Mouse (Mus musculus) embryonic facial prominence, embryonic 11.5 days (tissue): ENCODE data around the gene Slc2a5. TPM values are rescaled to one million over a fixed set of nuclear protein-coding genes. Genes with fewer than 3 reads are reported as not detected.

Experiments
- ATAC-seq: fragments of 200-750 bp; cut with Nextera tagmentation; replicated peaks from 2 replicates; pipeline ENCODE4 v1.8.0; 2017; ENCODE audit warnings: low read depth; ENCODE audit not compliant: insufficient number of reproducible peaks, low FRiP score, low TSS enrichment
- DNase-seq: peaks from one replicate; pipeline ENCODE4 v3.0.0-alpha.2; 2015; ENCODE audit warnings: low spot score
- H3K27ac ChIP-seq: fragments of 300-500 bp; sonication (generic); replicated peaks from 2 replicates; pipeline ENCODE4 v1.5.1; 2014; ENCODE audit warnings: mild to moderate bottlenecking, low read depth, low read length, control low read depth
- H3K27me3 ChIP-seq: fragments of 300-500 bp; sonication (generic); 2 replicates; pipeline ENCODE4 v1.6.1; 2014; ENCODE audit warnings: mild to moderate bottlenecking, low read length, moderate library complexity, mixed read lengths; ENCODE audit not compliant: control insufficient read depth, insufficient read depth
- H3K36me3 ChIP-seq: fragments of 300-500 bp; sonication (generic); replicated peaks from 2 replicates; pipeline ENCODE4 v1.6.1; 2014; ENCODE audit warnings: low read depth, mild to moderate bottlenecking, low read length, moderate library complexity, mixed read lengths; ENCODE audit not compliant: control insufficient read depth, insufficient read depth
- H3K4me1 ChIP-seq: fragments of 300-500 bp; sonication (generic); 2 replicates; pipeline ENCODE4 v1.6.1; 2014; ENCODE audit warnings: low read length, mixed read lengths; ENCODE audit not compliant: control insufficient read depth, insufficient read depth
- H3K4me2 ChIP-seq: fragments of 300-500 bp; sonication (generic); 2 replicates; pipeline ENCODE4 v1.6.1; 2014; ENCODE audit warnings: low read depth, mild to moderate bottlenecking, control low read depth, low read length, moderate library complexity
- H3K4me3 ChIP-seq: fragments of 300-500 bp; sonication (generic); 2 replicates; pipeline ENCODE4 v1.5.1; 2014; ENCODE audit warnings: low read depth, low read length, control low read depth
- H3K9ac ChIP-seq: fragments of 300-500 bp; sonication (generic); replicated peaks from 2 replicates; pipeline ENCODE4 v1.6.1; 2014; ENCODE audit warnings: mild to moderate bottlenecking, control low read depth, low read length
- H3K9me3 ChIP-seq: fragments of 300-500 bp; sonication (generic); replicated peaks from 2 replicates; pipeline ENCODE4 v1.6.1; 2016; ENCODE audit warnings: mild to moderate bottlenecking, low read length, inconsistent platforms, mixed read lengths; ENCODE audit not compliant: control insufficient read depth
- WGBS: fragments of 180-500 bp; shearing (Covaris S2); extraction: QIAGEN DNeasy Blood & Tissue Kit; methylation state at CpG from one replicate; pipeline ENCODE4 v1.1.7; 2014; 5-methylcytosine and 5-hydroxymethylcytosine counted together
- polyA plus RNA-seq: library from polyadenylated mRNA; unstranded; fragments of >200 nt; fragmentation: Nextera tagmentation; extraction: Ambion mirVana; gene quantifications from 2 replicates; pipeline ENCODE4 v1.2.1, GENCODE M21; 2014

The Slc2a5 gene
- polyA plus RNA-seq, 1 experiment from 2014 or later: 0.90 TPM

- Histone ChIP-seq H3K27me3 (no peaks in the 10 kb centered on the region), H3K36me3 (no peaks in the 10 kb centered on the region), H3K4me1 (no peaks in the 10 kb centered on the region), H3K4me2 (no peak overlapping the region), H3K9ac (no peak overlapping the region), H3K9me3 (no peaks in the 10 kb centered on the region), H3K4me3 (no peak overlapping the region), H3K27ac (no peak overlapping the region)
- DNase-seq (no peak), ATAC-seq (no peak)
- WGBS: 81% methylated on average over 10 of the region's 10 CpGs
Observed at GRCm38 (mm10) chr4:150168406-150168805, 49.3 kb downstream of the Slc2a5 start.

- Histone ChIP-seq H3K4me2 (no peak overlapping the region), H3K9ac (no peak overlapping the region), H3K36me3 (no peaks in the 10 kb centered on the region), H3K9me3 (no peaks in the 10 kb centered on the region), H3K27me3 (no peaks in the 10 kb centered on the region), H3K4me3 (no peak overlapping the region), H3K4me1 (no peaks in the 10 kb centered on the region), H3K27ac (no peak overlapping the region)
- 77% methylated on average over 8 of the region's 8 CpGs for WGBS
- ATAC-seq (no peak), DNase-seq (no peak)
Observed at GRCm38 (mm10) chr4:150172107-150172506, 53.0 kb downstream of the Slc2a5 start.

- ATAC-seq (no peak), DNase-seq (peak; percentile 58)
- Histone ChIP-seq H3K27me3 (no peaks in the 10 kb centered on the region), H3K9me3 (no peaks in the 10 kb centered on the region), H3K27ac (no peak overlapping the region), H3K36me3 (no peaks in the 10 kb centered on the region), H3K4me2 (no peak overlapping the region), H3K9ac (no peak overlapping the region), H3K4me1 (no peaks in the 10 kb centered on the region), H3K4me3 (no peak overlapping the region)
- WGBS: 60% methylated on average over 10 of the region's 10 CpGs
Observed at GRCm38 (mm10) chr4:150173281-150173680, 54.2 kb downstream of the Slc2a5 start.

- Histone ChIP-seq H3K4me3 (no peak overlapping the region), H3K9ac (no peak overlapping the region), H3K36me3 (no peaks in the 10 kb centered on the region), H3K9me3 (no peaks in the 10 kb centered on the region), H3K4me2 (no peak overlapping the region), H3K27ac (no peak overlapping the region), H3K27me3 (no peaks in the 10 kb centered on the region), H3K4me1 (no peaks in the 10 kb centered on the region; the same call in 1 of the 2 replicates)
- no peak for DNase-seq
- ATAC-seq: no peak
- WGBS: 94% methylated on average over 14 of the region's 14 CpGs
Observed at GRCm38 (mm10) chr4:150174027-150174426, 54.9 kb downstream of the Slc2a5 start.

DNA sequence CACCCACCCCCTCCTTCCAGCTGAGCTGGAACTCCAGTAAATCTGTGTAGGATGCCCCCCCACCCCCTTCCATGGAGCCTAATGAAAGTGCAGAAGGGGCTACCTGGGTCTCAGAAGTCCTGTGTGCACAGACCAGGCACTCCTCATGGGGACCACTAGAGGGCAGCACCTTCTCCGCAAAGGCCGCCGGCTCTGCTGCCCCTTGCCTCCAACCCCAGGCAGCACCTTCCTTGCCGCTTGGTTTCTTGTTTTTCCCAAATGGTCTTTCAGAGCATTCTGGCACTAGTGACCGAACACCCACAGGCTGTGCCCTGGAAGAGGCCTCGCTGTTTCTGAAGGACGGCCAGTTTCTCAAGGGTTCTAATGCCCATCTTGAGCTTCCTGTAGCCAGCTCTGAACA, 57.5 kb downstream of the Slc2a5 start:
- no peak for ATAC-seq
- no peaks in the 10 kb centered on the region; the same call in 1 of the 2 replicates for H3K4me1 ChIP-seq
- no peak overlapping the region for H3K27ac ChIP-seq
- WGBS: 2% methylated on average over 7 of the region's 7 CpGs
- no peaks in the 10 kb centered on the region for H3K27me3 ChIP-seq
- H3K4me2 ChIP-seq: no peak overlapping the region
- no peak overlapping the region for H3K9ac ChIP-seq
- peak; percentile 82 for DNase-seq
- H3K36me3 ChIP-seq: no peaks in the 10 kb centered on the region; the same call in 1 of the 2 replicates
- H3K9me3 ChIP-seq: no peaks in the 10 kb centered on the region
- H3K4me3 ChIP-seq: no peak overlapping the region

DNA sequence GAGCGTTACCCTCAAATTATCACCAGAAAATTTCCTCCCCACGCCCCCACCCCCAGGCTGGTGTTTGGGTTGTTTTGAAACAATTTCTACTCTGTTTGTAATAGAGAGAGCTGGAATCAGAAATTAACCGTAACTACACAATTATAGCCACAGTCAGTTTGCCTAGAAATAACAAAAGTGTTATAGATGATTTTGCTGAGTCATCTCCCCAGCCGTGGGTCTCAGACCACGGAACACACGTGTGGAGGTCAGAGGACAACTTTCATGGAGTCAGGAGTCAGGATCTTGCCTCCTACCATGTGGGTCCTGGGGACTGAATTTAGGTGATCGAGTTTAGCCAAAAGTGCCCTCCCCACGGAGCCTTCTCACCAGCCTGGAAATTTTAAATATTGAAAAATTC, 58.0 kb downstream of the Slc2a5 start:
- H3K27ac ChIP-seq: no peak overlapping the region
- no peak overlapping the region for H3K9ac ChIP-seq
- H3K36me3 ChIP-seq: no peaks in the 10 kb centered on the region; the same call in 1 of the 2 replicates
- DNase-seq (no peak), ATAC-seq (no peak)
- H3K27me3 ChIP-seq: no peaks in the 10 kb centered on the region
- H3K4me2 ChIP-seq: no peak overlapping the region
- no peaks in the 10 kb centered on the region; the same call in 1 of the 2 replicates for H3K4me1 ChIP-seq
- no peaks in the 10 kb centered on the region for H3K9me3 ChIP-seq
- no peak overlapping the region for H3K4me3 ChIP-seq
- 42% methylated on average over 8 of the region's 8 CpGs for WGBS

DNA sequence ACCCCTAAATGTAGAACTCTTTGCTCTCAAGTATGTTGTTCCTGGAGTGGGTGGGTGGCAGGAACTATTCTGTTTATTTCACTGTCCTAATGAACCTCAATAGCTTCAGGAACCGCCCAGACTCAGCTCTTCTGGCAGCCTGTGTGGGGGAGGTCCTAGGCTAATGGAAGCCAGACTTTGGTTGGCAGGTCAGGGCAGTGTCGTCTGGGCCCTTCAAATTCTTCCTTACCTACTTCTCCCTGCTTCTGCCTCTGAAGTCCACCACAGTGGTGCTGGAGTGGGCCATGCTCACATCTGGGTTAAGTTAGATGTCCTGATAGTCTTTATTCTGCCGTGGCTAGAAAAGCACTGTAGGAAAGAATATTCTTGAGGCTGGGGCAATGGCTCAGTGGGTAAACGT, 59.0 kb downstream of the Slc2a5 start:
- peak; percentile 77 for DNase-seq
- no peaks in the 10 kb centered on the region for H3K9me3 ChIP-seq
- H3K4me3 ChIP-seq: no peak overlapping the region
- no peaks in the 10 kb centered on the region; the same call in 1 of the 2 replicates for H3K4me1 ChIP-seq
- peak overlapping the region; percentile 35; the same call in 1 of the 2 replicates for H3K27ac ChIP-seq
- H3K4me2 ChIP-seq: no peak overlapping the region
- peak; percentile 64; the same call in 1 of the 2 replicates for ATAC-seq
- 23% methylated on average over 4 of the region's 4 CpGs for WGBS
- H3K9ac ChIP-seq: no peak overlapping the region
- H3K27me3 ChIP-seq: no peaks in the 10 kb centered on the region
- H3K36me3 ChIP-seq: no peaks in the 10 kb centered on the region; the same call in 1 of the 2 replicates

DNA sequence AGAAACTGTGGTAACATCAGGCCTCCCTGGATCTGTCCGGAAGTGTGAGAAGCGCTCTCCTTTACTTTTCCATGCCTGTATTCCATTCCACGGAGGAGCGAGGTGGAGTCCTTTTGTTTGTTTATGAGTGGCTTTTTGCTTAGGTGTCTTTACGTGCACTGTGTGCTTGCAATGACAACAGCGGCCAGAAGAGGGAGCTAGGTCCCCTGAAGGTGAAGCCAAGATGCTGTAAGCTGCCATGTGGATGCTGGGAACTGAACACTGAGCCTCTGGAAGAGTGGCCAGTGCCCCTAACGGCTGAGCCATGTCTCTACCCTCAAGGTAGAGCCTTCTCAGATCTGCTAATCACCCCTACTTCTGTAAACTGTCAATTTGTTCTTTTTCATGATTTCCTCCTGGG, 62.2 kb downstream of the Slc2a5 start:
- DNase-seq (no peak), ATAC-seq (no peak)
- H3K4me1 ChIP-seq: no peaks in the 10 kb centered on the region; the same call in 1 of the 2 replicates
- H3K36me3 ChIP-seq: no peaks in the 10 kb centered on the region; the same call in 1 of the 2 replicates
- H3K9ac ChIP-seq: no peak overlapping the region
- H3K9me3 ChIP-seq: no peaks in the 10 kb centered on the region
- no peak overlapping the region for H3K27ac ChIP-seq
- H3K4me2 ChIP-seq: no peak overlapping the region
- no peaks in the 10 kb centered on the region for H3K27me3 ChIP-seq
- WGBS: 89% methylated on average over 7 of the region's 7 CpGs
- no peak overlapping the region for H3K4me3 ChIP-seq
